Mouse (Mus musculus): ENCODE measurements around the gene Tns2. TPM values are rescaled to one million over a fixed set of nuclear protein-coding genes. Genes with fewer than 3 reads are reported as not detected.

The Tns2 gene
- total RNA-seq, 2 experiments from 2014 or later, result 60.9 to 63.6 TPM

DNA sequence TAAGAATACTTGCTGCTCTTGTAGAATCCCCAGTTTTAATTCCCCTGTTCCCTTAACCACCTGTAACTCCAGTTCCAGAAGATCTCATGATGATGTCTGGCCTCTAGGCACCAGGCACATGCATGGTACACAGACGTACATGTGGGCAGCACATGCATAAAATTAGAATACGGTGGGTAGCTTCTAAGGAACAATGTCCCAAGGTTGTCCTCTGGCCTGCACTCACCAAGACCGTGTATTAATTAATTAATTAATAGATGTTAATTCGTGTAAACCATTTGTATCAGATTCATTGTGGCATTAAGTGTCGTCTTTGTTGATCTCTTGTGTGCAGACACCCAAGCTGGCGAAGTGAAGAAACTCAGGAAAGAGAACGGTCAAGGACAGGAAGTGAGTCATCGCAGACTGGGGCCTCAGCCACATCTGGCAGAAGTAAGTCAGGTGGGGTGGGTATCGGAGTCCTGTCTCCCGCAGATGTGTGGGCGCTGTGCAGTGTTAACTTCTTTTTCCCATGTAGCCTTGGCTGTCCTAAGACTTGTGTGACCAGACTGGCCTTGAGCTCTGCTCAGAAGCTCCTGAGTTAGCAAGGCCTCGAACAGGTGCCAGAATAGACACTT is 9.0 kb upstream of the Tns2 start:
- no peak for DNase-seq (ENCODE audit: low spot score in 2 of 2)

DNA sequence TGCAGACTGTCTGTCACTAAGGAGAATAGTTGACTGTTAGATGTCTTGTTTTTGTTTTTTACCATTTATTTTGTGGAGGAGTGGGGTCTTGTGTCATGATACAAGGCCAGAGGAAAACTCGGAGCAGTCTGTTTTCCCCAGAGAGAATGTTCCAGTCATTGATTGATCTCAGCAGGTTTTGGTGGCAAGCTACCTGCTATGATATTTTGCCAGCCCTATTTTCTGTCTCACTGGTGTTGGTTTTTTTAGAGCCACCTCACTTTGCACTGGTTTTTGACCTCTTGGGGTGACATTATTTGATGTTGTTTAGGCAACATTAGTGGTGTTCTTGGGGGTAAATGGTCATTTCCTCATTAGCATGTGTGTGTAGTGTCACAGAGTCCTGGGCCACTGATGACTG is 8.5 kb upstream of the Tns2 start:
- no peak for DNase-seq (ENCODE audit: low spot score in 2 of 2)

DNA sequence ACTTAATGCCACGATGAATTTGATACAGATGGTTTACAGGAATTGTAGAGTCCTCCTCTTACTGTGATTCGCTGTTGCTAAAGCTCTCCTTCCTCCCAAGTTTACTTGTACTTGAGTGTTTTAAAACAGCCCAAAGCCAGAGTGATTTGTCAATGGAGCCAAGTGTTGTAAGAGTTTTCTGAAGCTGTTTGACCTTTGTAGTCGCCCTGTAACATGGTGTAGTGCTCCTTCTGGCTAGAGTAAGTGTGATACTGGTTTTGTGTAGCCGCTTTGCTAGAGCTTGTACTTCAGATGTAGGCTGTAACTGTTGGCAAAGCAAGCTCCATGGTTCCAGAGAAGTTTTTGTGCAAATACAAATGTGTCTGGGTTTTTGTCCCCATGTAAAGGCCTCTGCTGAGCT is 8.0 kb upstream of the Tns2 start:
- no peak for DNase-seq (ENCODE audit: low spot score in 2 of 2)

DNA sequence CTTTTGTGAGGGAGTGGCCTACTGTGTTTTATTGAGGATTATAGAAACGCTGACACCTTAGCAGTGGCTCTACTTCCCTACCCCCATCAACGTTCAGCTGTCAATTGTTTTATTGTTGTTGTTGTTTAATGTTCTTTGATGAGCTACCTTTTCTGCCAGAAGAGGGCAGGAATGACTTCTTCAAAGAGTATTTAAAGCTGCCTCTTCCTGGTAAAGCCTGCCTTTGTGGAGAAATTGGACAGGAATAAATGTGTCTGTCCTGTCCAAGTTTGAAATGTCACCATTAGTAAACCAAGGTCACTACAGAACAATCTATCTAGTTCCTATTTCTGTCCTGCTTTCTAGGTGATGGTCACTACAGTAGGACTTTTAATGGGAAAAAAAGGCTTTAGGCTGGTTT is 6.1 kb upstream of the Tns2 start:
- DNase-seq (ENCODE audit: low spot score in 2 of 2), result no peak

DNA sequence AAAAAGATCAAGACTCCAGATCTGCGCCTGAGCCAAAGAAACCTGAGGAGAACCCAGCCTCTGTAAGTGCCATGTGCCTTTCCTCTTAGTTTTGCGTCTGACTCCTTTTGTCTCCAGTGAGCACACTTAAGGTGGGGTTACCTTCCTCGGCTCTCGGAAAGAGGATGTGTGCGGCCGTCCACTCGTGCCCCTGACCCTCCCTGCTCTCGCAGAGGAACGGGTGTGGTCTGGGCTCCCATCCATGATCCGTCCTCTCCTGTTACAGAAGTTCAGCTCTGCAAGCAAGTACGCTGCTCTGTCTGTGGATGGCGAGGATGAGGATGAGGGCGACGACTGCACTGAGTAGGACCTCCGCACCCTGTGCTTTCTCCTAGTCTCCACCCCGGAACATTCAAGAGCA is 5.2 kb upstream of the Tns2 start:
- DNase-seq (ENCODE audit: low spot score in 2 of 2), result no peak

DNA sequence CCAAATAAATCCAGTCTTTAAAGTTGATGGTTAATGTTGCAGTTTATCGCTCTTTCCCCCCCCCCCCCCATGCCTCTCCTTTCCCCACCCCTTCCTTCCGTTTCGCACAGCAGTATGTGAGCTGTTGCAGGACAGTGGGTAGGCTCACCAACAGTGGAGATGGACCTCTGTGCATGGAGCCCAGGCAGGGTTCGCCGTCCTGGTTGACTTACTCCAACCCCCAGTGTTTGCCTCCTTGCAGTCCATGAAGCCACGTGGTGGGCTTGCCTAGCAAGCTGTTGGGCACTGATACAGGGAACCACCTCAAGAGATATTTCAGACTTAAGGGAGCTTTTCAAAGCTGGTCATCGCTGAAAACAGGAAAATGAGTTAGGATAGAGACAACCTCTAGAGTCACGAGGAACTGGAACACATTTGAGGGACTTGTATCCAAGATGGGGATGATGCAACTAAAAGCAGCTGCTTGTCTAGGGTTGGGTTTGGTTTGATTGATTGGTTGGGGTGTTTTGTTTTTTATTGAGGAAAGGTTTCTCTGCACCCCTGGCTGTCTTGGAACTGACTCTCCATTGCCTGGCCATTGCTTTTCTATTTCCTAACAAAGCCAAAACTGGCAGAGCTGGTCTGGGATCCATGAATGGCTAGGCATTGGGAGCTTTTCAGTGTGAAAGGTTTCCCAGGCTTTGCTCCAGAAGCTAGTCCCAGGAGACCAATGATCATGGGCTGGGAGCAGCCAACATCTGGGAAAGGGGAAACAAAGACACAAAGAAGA is 2.9 kb upstream of the Tns2 start:
- no peak for DNase-seq (ENCODE audit: low spot score in 2 of 2)

DNA sequence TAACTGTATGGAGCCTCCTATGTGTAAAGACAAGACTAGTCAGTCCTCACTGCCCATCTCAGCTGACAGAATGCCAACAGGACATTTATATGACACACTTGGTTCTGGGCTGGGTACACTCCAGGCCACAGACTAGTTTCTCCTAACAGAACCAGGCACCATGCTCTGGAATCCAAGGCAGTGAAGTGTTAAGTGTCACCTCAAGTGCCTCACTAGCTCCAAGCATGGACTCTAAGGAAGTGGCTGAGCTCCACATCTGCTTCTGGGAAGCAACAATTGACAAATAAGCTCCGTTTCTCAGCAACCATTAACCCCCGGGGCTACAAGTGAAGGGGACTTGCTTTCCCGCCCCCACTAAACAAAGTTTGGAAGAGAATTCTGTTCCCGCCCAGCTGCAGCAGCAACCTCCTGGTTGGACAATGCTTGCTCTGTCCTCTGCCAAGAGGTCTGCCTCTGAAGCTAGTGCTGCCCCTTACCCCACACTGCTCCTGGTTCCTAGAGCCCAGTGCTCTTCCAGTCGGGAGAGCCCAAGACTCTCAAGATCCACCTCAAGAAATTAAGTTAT is 2.1 kb upstream of the Tns2 start:
- DNase-seq (ENCODE audit: low spot score in 2 of 2), result no peak

DNA sequence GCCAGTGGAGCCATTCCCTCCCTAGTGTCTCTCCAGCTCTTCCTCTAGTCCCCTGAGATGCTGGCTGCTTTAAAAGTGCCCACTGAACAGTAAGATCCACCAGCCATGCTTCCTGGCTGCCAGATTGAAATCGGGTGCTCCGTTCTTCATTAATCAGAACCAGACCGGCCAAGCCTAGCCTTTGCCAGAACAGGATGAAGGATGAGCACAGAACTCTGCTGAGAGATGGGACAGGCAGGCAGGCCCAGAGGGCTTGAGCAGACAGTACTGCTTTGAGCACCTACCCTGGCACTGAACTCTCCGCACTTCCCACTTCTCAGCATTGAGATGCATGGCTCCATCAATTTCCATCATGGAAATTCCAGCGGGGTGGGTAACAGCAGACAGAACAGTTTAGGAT is 953 bp upstream of the Tns2 start:
- DNase-seq (ENCODE audit: low spot score in 2 of 2), result no peak

DNA sequence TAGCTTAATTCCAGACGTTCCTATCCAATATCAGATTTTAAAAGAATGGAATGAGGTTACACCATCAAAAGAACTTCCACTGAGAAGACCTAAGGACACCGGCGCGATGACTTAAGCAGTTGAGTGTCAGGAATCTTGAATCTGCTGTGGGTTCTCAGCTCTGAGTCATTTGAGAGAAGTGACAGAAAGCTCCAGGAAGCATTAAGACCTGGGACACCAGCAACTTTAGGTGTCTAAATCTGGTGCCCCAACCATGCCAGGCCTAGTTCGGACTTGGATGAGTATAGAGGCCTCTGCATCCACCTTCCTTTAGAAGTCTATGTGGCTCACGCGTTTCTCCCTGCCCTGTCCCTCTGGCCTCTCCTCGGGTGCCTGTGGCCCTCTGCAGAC is 447 bp upstream of the Tns2 start:
- no peak for DNase-seq (ENCODE audit: low spot score in 2 of 2)

DNA sequence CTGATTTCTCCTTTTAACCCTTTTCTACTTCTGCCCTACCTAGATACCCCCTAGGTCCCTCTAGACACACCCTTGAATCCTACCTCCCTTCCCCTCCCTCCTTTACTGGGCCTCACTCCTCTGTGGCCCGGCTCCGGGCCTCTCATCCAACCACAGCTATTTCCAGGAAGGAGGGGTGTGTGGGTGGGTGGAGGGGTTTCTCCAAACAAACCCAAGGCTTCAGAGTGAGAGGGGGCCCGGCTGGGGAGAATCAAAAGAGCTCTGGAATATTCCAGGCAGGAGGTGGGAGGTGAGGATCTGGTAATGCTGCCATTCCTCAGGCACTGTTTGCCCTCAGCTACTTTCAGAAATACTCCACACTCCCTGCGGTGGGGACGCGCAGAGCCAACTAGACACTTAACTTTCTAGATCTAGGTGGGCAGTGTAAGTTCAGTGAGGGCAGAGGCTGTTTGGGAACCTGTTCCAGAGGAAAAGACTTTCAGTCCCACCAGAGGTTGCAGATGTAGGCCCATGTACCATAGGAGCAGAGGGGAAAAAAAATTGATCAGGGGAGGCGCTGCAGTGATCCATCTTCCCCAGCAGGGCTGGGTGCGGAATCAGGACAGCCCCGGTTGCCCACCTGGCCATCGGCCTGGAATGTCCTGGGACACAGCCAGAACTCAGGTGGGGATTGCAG is 921 bp downstream of the Tns2 start:
- DNase-seq (ENCODE audit: low spot score in 2 of 2), result no peak

DNA sequence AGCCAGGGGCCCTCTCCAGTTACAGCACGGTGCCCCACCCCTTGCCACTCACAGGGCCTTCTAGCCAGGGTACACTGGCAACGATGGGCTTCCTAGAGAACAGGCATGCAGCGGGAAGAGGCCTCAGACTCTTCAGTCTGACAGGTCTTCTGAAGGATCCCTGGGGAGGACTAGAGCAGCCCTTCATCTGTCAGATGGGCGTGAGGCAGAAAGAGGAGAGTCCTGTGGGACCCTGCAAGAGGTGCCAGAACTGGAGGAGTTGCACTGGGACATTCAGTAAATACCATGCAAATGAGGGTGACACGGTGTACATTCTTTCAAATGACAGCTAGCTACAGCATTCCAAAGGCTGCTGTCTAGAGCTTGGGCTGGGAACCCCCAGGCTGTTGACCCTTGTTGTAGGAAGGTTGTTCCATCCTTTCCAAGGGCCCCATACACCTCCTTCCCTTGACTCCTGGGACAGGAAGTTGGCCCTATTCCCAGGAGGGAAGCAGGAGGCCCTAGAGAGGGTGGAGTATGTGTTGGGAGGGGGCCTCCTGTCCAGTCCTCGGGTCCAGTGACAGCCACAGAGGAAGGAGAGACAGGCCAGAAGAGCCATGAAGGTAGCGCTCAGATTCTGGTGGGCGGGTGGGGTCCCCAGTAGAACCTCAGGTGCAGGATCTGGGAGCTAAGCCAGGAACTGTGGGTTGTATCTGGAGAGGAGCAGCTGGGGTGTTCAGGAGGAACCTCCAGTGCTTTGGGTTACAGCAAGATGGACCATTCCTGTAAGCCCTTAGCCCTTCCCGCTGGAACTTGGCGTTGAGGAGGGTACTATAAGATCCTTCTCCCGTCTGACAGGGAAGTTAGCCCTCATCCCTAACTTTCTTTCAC is 1.7 kb downstream of the Tns2 start:
- no peak for DNase-seq (ENCODE audit: low spot score in 2 of 2)

DNA sequence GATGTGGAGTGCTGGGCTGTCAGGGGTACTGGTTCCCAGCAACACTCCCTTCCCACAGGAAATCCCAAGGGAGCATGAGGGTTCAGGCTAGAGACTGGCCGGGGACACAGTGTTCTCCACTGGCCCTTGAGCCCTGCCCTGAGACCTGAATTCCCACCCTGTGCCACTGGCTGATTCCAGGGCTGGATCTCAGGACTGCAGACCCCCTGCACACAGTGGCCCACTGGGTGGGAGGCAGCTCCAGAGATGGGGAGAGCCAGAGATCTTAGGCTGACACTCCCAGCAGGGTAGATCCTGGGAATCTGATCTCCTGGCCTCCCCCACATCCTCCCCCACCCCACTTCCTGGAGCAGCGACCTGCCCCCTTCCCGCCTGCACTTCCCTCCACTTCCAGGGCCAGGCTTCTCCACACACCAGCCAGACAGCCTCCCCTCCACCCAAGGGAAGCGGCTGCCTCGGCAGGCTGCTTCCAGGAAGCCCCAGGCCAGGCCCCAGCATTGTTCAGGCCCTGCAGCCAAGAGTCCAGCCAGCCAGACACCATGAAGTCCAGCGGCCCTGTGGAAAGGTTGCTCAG is 2.4 kb downstream of the Tns2 start:
- no peak for DNase-seq (ENCODE audit: low spot score in 2 of 2)

DNA sequence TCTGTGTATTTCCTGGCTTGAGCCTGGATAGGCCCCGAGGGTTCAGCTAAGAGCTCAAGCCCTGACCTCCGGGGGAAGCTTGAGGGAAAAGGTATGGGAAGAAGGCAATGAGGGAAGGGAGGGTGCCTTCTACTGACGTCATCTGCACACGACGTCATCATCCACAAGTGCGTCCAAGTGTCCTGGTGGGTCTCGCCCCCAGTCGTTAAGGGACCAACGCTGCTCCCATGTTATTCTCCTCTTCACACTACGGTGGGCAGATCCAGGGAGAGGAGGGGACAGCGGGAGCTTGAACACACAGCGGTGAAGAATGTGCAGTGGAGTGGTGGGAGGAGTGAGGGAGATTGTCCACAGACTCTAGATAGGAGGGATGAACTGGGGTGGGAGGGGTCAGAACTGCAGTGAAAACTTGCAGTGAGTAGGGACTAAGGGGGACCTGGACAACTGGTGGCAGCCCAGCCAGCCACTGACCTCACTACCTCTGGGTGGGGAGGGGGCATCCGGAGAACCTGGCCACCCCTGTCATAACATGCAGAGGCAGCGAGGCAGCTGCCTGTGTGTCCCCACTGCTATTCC is 3.2 kb downstream of the Tns2 start:
- no peak for DNase-seq (ENCODE audit: low spot score in 2 of 2)

DNA sequence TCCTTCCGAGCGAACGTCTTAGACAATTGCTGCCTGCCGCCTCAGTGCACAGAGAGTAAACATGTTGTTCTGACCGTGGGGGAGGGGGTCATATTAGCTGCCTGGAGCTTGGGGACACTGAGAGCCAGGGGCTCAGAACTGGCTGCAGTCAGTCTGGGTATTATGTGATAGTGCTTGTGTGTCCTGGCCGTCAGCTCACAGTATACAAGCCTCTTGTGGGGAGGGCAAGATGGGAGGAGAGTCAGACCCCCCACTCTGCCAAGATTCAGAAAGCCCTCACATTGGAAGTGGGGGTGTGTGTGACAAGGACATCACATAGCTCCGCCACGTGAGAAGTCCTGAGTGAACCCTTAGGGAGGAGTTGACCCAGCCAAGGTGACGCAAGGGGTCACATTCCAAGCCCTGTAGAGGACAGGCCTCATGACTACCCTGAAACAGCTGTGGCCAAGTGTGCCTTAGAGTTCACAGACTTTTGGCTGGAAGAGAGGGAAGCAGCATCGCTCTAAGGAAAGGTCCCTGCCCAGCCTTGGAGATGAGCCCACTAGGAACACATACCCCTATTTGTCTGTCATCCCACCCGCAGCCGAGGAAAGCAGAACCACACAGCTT is 3.8 kb downstream of the Tns2 start:
- DNase-seq (ENCODE audit: low spot score in 2 of 2), result no peak

DNA sequence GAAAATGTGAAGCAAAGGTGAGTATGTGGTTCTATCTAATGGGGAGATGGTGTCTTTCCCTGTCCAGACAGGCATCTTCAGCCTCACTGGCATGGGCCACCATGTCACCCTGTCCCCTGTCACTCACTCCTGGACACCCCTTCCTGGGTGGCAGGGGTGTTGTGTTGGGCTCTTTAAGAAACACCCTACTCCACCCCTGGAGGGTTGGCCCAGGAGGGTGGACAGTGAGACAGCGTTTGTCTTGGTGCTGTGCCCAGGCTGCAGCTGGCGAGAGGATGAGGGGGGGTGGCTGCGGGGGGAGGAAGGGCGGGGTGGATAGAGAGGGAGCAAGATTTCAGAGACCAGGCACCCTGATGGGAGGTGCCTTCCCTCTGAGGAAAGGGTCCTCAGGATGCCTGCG is 5.1 kb downstream of the Tns2 start:
- DNase-seq (ENCODE audit: low spot score in 2 of 2), result no peak

DNA sequence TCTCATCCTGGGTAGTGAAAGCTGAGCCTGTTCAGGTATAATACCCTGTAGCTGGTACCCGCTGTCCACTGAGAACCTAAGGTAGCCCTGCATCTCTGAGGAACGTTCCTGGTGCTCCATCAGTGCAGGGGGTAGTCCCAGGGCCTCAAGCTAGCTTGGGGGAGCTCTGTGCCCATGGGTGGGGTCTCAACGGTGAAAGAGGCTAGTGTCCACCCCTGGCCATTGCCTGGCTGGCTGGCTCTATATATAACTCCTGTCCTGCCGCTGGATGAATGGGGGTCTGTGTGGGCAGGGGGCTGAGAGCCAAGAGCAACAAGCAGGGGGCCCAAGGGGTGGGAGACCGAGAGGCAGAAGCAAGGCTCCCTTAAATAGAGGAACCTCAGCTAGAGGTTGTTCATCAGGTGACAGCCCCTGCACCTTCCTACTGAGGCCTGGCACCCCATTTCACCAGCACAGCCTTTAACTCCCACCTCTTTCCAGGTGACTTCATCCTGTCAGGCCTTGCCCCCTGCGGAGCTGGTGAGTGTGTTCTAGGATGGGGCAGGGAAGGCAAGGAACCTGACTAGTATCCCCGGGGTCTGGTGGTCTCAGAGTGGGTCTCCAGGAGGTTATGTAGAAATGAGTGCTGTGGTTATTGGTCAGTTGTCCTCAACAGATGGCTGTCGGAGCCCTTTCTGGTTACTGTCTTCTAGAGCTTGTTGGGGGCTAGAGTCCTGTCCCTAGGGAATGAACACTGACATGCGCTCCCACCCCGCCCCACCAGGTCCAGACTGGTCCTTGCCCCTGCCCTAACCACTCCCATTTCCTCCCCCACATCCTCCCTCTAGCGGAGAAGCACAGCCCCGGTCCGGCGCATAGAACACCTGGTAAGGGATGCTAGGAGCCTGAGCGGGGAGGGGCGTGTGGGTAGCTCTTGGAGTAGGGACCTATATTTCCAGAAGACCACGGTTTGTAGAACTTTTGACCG is 5.8 kb downstream of the Tns2 start:
- DNase-seq (ENCODE audit: low spot score in 2 of 2), result no peak

DNA sequence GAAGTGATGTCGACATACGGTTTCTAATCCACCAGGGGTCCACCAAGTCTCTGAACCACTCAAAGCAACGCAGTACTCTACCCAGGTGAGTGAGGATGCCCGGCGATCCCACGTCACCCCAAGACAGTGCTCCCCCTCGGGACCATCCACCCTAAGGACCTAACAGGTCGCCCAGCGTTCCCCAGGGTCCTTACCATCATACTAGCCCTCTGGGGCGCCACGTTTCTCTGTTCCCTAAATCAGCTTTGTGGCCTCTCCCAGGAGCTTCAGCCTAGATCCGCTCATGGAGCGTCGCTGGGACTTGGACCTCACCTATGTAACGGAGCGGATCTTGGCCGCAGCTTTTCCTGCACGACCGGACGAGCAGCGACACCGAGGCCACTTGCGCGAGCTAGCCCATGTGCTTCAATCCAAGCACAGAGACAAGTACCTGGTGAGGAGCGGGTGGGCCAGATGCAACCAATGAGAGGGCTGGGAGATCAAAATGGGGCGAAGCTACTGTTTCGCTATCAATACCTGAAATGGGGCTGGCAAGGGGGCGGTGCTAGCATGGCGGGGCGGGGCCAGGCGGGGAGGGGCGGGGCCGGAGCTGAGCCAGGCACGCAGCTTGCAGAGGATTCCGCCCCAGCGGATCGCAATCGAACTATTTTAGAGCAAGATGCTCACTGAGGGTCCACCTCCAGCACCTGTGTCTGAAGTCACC is 6.7 kb downstream of the Tns2 start:
- DNase-seq (ENCODE audit: low spot score in 2 of 2), result no peak
